Mouse (Mus musculus): ENCODE data around the gene Tusc2.
"Not testable (repeated sequence)": the region's sequence is repeated elsewhere in the genome, so short reads cannot be mapped to it uniquely, and the experiment has no call there.

Gene Tusc2

GRCm38 (mm10) chr9:107545199-107545598 lies 17.9 kb upstream of the Tusc2 start:
- DNase-seq (ENCODE audit: low spot score) = no peak

GRCm38 (mm10) chr9:107545602-107546001 lies 17.5 kb upstream of the Tusc2 start:
- DNase-seq (ENCODE audit: low spot score) = peak; percentile 78

- DNase-seq (ENCODE audit: low spot score) = no peak
These were observed 16.0 kb upstream of the Tusc2 start, which contains the start of gene Zmynd10 for GRCm38 (mm10) chr9:107547026-107547425. Gene Zmynd10 (plus strand): TSS chr9:107547298.

GRCm38 (mm10) chr9:107547957-107548356 lies 15.1 kb upstream of the Tusc2 start:
- DNase-seq (ENCODE audit: low spot score) = no peak

- DNase-seq (ENCODE audit: low spot score) = no peak
These were observed 14.2 kb upstream of the Tusc2 start for GRCm38 (mm10) chr9:107548820-107549219.

- DNase-seq (ENCODE audit: low spot score) = no peak
These were observed 13.6 kb upstream of the Tusc2 start for GRCm38 (mm10) chr9:107549297-107550074.

GRCm38 (mm10) chr9:107550491-107551116 lies 12.5 kb upstream of the Tusc2 start:
- no peak for DNase-seq (ENCODE audit: low spot score)

GRCm38 (mm10) chr9:107551117-107551889 lies 11.8 kb upstream of the Tusc2 start, which contains the start of gene Rassf1:
Gene Rassf1 (plus strand): TSS chr9:107551555.
- no peak for DNase-seq (ENCODE audit: low spot score)

- no peak for DNase-seq (ENCODE audit: low spot score)
These were observed 11.1 kb upstream of the Tusc2 start for GRCm38 (mm10) chr9:107551890-107552355.

GRCm38 (mm10) chr9:107552690-107553393 lies 10.2 kb upstream of the Tusc2 start:
- DNase-seq (ENCODE audit: low spot score) = no peak

- DNase-seq (ENCODE audit: low spot score) = no peak
These were observed 9.3 kb upstream of the Tusc2 start for GRCm38 (mm10) chr9:107553541-107554318.

- DNase-seq (ENCODE audit: low spot score) = peak; percentile 71
These were observed 8.7 kb upstream of the Tusc2 start for GRCm38 (mm10) chr9:107554319-107554825.

- no peak for DNase-seq (ENCODE audit: low spot score)
These were observed 8.0 kb upstream of the Tusc2 start for GRCm38 (mm10) chr9:107555031-107555457.

GRCm38 (mm10) chr9:107555701-107556100 lies 7.4 kb upstream of the Tusc2 start:
- DNase-seq (ENCODE audit: low spot score) = no peak

GRCm38 (mm10) chr9:107556346-107556745 lies 6.7 kb upstream of the Tusc2 start:
- no peak for DNase-seq (ENCODE audit: low spot score)

- not testable (repeated sequence) for DNase-seq (ENCODE audit: low spot score)
These were observed 2.5 kb downstream of the Tusc2 start for GRCm38 (mm10) chr9:107565556-107565955.

GRCm38 (mm10) chr9:107566041-107566709 lies 3.1 kb downstream of the Tusc2 start:
- DNase-seq (ENCODE audit: low spot score) = no peak

GRCm38 (mm10) chr9:107566855-107567254 lies 3.8 kb downstream of the Tusc2 start:
- DNase-seq (ENCODE audit: low spot score) = no peak

GRCm38 (mm10) chr9:107567702-107568319 lies 4.8 kb downstream of the Tusc2 start, which contains the start of gene Hyal2:
Gene Hyal2 (plus strand): TSS chr9:107567945.
- DNase-seq (ENCODE audit: low spot score) = no peak

All from layer of hippocampus, adult 9-10 months (tissue).